Mouse (Mus musculus) forebrain, embryonic 11.5 days (tissue): ENCODE data around the gene Bcdin3d. TPM values are rescaled to one million over a fixed set of nuclear protein-coding genes. Genes with fewer than 3 reads are reported as not detected.

Source experiments
- ATAC-seq: fragments of 200-750 bp; cut with Nextera tagmentation; replicated peaks from 2 replicates; pipeline ENCODE4 v1.8.0; 2017; ENCODE audit warnings: moderate TSS enrichment; ENCODE audit not compliant: low FRiP score
- DNase-seq: peaks from one replicate; pipeline ENCODE4 v3.0.0-alpha.2; 2017; ENCODE audit warnings: low spot score
- H3K27ac ChIP-seq: fragments of 300-500 bp; sonication (generic); 2 replicates; pipeline ENCODE4 v1.5.1; 2014; ENCODE audit warnings: low read depth, low read length
- H3K27me3 ChIP-seq: fragments of 300-500 bp; sonication (generic); 2 replicates; pipeline ENCODE4 v1.6.1; 2014; ENCODE audit warnings: mild to moderate bottlenecking, low read length, mixed read lengths; ENCODE audit not compliant: control insufficient read depth, insufficient read depth
- H3K36me3 ChIP-seq: fragments of 300-500 bp; sonication (generic); 2 replicates; pipeline ENCODE4 v1.6.1; 2014; ENCODE audit warnings: mild to moderate bottlenecking, low read length, moderate library complexity, mixed read lengths; ENCODE audit not compliant: control insufficient read depth, insufficient read depth
- H3K4me1 ChIP-seq: fragments of 300-500 bp; sonication (generic); replicated peaks from 2 replicates; pipeline ENCODE4 v1.6.1; 2014; ENCODE audit warnings: low read length, mixed read lengths; ENCODE audit not compliant: control insufficient read depth, insufficient read depth
- H3K4me2 ChIP-seq: fragments of 300-500 bp; sonication (generic); 2 replicates; pipeline ENCODE4 v1.6.1; 2014; ENCODE audit warnings: low read depth, mild to moderate bottlenecking, low read length, moderate library complexity, mixed read lengths; ENCODE audit not compliant: severe bottlenecking
- H3K4me3 ChIP-seq: fragments of 300-500 bp; sonication (generic); 2 replicates; pipeline ENCODE4 v1.5.1; 2014; ENCODE audit warnings: low read depth, low read length
- H3K9ac ChIP-seq: fragments of 300-500 bp; sonication (generic); 2 replicates; pipeline ENCODE4 v1.6.1; 2014; ENCODE audit warnings: low read length
- H3K9me3 ChIP-seq: fragments of 300-500 bp; sonication (generic); 2 replicates; pipeline ENCODE4 v1.6.1; 2016; ENCODE audit warnings: low read length, mixed read lengths; ENCODE audit not compliant: control insufficient read depth
- WGBS: fragments of 180-500 bp; shearing (Covaris S2); extraction: QIAGEN DNeasy Blood & Tissue Kit; methylation state at CpG from one replicate; pipeline ENCODE4 v1.1.7; 2014; 5-methylcytosine and 5-hydroxymethylcytosine counted together
- polyA plus RNA-seq: library from polyadenylated mRNA; unstranded; fragments of >200 nt; fragmentation: Nextera tagmentation; extraction: Ambion mirVana; gene quantifications from 2 replicates; pipeline ENCODE4 v1.2.1, GENCODE M21; 2014

The Bcdin3d gene
- polyA plus RNA-seq, 1 experiment from 2014 or later = 21.5 TPM

DNA sequence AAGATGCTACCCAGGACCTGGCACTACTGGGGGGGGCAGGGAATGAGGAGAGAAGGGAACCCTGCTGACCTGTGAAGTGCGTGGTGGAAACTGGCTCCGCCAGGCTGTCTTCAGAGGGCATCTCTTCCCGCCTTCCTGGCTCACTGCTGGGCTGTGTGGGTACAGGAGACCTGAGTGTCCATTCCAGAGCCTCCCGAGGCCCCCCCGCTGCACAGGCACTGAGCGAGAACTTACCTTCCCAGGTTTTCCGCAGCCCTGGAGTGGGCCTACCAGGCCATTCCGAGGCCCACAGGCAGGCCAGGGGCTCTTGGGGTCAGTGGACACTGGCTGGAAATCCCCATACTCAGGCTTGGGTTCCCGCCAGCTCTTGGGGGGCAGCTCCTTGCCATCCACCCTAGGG, 50.6 kb downstream of the Bcdin3d start:
- no peak overlapping the region for H3K4me2 ChIP-seq
- peaks cover 7% of the 10 kb centered on the region; the same call in 1 of the 2 replicates for H3K4me1 ChIP-seq
- H3K36me3 ChIP-seq = peaks cover 3% of the 10 kb centered on the region; the same call in 1 of the 2 replicates
- DNase-seq (no peak), ATAC-seq (no peak)
- H3K4me3 ChIP-seq = no peak overlapping the region
- no peak overlapping the region for H3K9ac ChIP-seq
- 90% methylated on average over 9 of the region's 9 CpGs for WGBS
- H3K9me3 ChIP-seq = no peaks in the 10 kb centered on the region
- H3K27ac ChIP-seq = no peak overlapping the region
- H3K27me3 ChIP-seq = no peaks in the 10 kb centered on the region

DNA sequence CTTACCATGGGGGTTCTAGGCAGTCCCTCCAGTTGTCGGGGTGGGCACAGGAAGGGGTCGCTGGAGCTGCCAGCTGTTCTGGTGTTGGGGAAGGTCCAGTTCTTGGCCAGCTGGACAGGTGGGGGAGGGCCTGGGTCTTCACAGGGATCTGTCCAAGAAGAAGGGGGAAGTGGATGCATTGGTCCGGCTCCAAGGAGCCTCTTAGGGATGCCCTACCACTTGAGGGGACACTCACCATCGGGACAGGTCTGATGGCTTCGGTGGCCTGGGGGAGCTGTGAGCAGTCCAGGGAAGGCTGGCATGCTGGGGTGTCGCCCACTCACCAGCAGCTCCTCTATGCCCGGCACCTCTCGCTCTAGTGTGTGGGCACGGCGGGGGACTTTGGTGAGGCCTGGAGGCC, 51.4 kb downstream of the Bcdin3d start:
- ATAC-seq (no peak), DNase-seq (no peak)
- Histone ChIP-seq H3K9ac (no peak overlapping the region), H3K4me3 (no peak overlapping the region), H3K4me1 (peaks cover 7% of the 10 kb centered on the region; the same call in 1 of the 2 replicates), H3K4me2 (no peak overlapping the region), H3K27ac (no peak overlapping the region), H3K9me3 (no peaks in the 10 kb centered on the region), H3K27me3 (no peaks in the 10 kb centered on the region), H3K36me3 (peaks cover 3% of the 10 kb centered on the region; the same call in 1 of the 2 replicates)
- WGBS = 92% methylated on average over 10 of the region's 10 CpGs

DNA sequence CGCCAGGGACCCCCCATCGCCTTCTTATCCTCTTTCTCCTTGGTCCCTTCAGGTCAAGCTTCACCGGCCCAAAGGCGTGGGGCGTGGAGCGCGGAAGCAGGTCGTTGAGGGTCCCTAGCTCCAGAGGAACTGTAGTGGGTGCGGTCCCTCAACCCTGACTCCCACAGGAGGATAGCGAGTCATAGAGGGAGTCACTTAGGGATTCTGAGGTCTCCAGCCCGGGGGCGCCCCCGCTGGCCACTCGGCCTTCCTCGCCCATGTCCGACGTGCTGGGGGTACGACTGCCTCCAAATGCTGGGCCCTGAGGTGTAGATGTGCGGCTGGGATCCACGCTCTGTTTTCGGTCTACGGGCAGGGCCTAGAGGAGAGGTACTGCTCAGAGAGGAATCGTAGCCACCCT, 52.0 kb downstream of the Bcdin3d start:
- no peak overlapping the region for H3K9ac ChIP-seq
- no peak for ATAC-seq
- no peaks in the 10 kb centered on the region for H3K27me3 ChIP-seq
- 91% methylated on average over 23 of the region's 23 CpGs for WGBS
- no peak overlapping the region for H3K4me2 ChIP-seq
- no peak overlapping the region for H3K27ac ChIP-seq
- no peak overlapping the region for H3K4me3 ChIP-seq
- DNase-seq = no peak
- no peaks in the 10 kb centered on the region for H3K9me3 ChIP-seq
- no peaks in the 10 kb centered on the region; the same call in 1 of the 2 replicates for H3K36me3 ChIP-seq
- H3K4me1 ChIP-seq = peaks cover 7% of the 10 kb centered on the region; the same call in 1 of the 2 replicates

DNA sequence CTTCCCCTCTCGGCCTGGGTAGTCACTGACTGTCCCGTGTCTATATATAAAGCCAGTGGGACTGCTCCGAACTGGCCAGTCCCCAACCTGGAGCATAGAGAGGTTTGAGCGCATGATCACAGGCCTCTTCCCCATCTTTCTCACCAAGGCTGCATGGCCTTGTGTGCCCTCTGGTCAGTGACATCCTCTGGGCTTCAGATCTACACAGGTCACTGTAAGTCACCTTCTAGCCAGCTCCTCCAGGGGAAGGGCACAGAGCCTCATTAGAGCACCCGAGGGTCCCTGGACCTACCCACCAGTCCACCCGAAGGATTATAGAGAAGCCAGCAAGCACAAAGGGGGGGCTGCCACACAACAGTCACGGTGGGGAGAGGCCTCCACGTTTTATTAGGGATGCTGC, 52.9 kb downstream of the Bcdin3d start:
- H3K9ac ChIP-seq = no peak overlapping the region
- ATAC-seq (no peak), DNase-seq (no peak)
- no peak overlapping the region for H3K4me3 ChIP-seq
- WGBS = 91% methylated on average over 8 of the region's 8 CpGs
- peaks cover 7% of the 10 kb centered on the region; the same call in 1 of the 2 replicates for H3K4me1 ChIP-seq
- H3K27ac ChIP-seq = 0 out of 2 replicates have a peak overlapping the region, but pooled peaks have one; percentile 32
- H3K4me2 ChIP-seq = no peak overlapping the region
- no peaks in the 10 kb centered on the region for H3K9me3 ChIP-seq
- H3K36me3 ChIP-seq = no peaks in the 10 kb centered on the region
- no peaks in the 10 kb centered on the region for H3K27me3 ChIP-seq

DNA sequence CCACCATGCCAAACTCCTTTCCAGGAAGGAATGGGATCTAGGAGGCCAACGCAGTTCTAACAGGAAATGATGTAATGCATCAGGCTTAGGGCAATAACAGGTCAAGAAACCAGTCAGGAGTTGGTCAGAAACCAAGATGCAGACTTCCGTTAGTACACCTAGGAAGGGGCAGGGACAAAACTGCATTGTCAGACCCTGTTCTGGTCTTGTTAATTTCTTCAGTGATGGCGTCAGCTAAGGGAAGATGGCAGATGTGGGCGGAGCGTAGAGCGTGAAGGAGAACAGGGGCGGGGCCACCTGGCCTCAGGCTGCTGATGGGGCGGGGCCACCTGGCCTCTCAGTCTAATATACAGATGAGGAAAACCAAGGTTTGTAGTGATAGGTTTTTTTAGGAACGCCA, 53.4 kb downstream of the Bcdin3d start:
- WGBS = 82% methylated on average over 9 of the region's 9 CpGs
- H3K36me3 ChIP-seq = no peaks in the 10 kb centered on the region
- H3K4me3 ChIP-seq = no peak overlapping the region

DNA sequence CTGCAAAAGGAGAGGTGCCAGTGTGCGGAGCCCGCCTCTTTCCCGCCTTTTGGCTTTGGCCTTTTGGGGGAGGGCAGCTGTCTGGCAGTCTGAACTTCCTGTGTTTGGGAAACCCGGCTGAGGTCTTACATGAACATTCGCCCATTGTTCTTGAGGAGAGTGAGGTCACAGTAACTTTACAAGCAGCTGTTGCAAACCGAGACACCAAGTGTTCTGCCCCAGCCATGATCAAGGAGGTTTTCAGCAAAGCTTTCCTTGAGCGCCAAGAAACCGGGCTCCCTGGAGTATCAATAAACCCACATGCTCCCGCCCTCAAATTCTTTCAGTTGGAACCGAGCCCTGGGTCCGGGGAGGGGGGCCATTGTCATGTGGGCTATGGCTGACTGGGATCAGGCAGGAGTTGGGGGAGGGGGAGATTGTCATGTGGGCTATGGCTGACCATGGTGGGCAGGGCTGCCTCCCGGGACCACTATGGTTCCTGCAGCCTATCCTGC, 54.0 kb downstream of the Bcdin3d start:
- peak overlapping the region; percentile 92 for H3K27ac ChIP-seq
- H3K9ac ChIP-seq = peak overlapping the region; percentile 48
- no peak overlapping the region for H3K4me3 ChIP-seq
- peak; percentile 84 for DNase-seq
- peak; percentile 83 for ATAC-seq
- H3K4me2 ChIP-seq = peak overlapping the region; percentile 36; the same call in 1 of the 2 replicates
- H3K9me3 ChIP-seq = no peaks in the 10 kb centered on the region
- H3K27me3 ChIP-seq = no peaks in the 10 kb centered on the region
- H3K36me3 ChIP-seq = no peaks in the 10 kb centered on the region
- H3K4me1 ChIP-seq = peaks cover 7% of the 10 kb centered on the region; the same call in 1 of the 2 replicates
- WGBS = 12% methylated on average over 12 of the region's 12 CpGs

More for the DNA sequence above, 53.4 kb downstream of the Bcdin3d start:
- Histone ChIP-seq H3K4me1 (peaks cover 7% of the 10 kb centered on the region; the same call in 1 of the 2 replicates), H3K9me3 (no peaks in the 10 kb centered on the region), H3K9ac (no peak overlapping the region), H3K27me3 (no peaks in the 10 kb centered on the region), H3K27ac (peak overlapping the region; percentile 92), H3K4me2 (no peak overlapping the region)
- ATAC-seq (no peak), DNase-seq (no peak)

DNA sequence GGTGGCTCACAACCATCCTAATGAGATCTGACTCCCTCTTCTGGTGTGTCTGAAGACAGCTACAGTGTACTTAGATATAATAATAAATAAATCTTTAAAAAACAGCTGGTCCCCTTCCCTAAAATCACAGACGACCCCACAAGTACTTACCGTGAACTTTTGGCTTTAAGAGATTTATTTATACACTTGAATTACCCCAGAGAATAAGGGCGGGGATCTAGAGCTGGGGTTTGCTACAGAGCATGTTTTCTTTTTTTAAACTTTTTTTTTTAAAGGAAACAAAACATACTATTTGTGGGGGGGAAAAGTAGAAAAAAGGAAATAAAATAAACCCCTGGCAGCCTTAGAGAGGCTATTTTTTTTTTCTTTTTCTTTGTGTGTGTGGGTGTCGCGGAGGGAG, 54.4 kb downstream of the Bcdin3d start:
- H3K9me3 ChIP-seq = no peaks in the 10 kb centered on the region
- DNase-seq (no peak), ATAC-seq (no peak)
- no peaks in the 10 kb centered on the region for H3K27me3 ChIP-seq
- no peaks in the 10 kb centered on the region for H3K36me3 ChIP-seq
- peak overlapping the region; percentile 92 for H3K27ac ChIP-seq
- H3K4me2 ChIP-seq = peak overlapping the region; percentile 36; the same call in 1 of the 2 replicates
- H3K9ac ChIP-seq = peak overlapping the region; percentile 48
- H3K4me1 ChIP-seq = peaks cover 7% of the 10 kb centered on the region; the same call in 1 of the 2 replicates
- no peak overlapping the region for H3K4me3 ChIP-seq
- WGBS = 26% methylated on average over 5 of the region's 5 CpGs
